Mouse (Mus musculus): ENCODE data around the gene Ifit1bl1. TPM values are rescaled to one million over a fixed set of nuclear protein-coding genes. Genes with fewer than 3 reads are reported as not detected.
"Not testable (repeated sequence)": the region's sequence is repeated elsewhere in the genome, so short reads cannot be mapped to it uniquely, and the experiment has no call there.

The Ifit1bl1 gene
- polyA plus RNA-seq, 1 experiment from 2014 or later: 2.4 TPM

GRCm38 (mm10) chr19:34627496-34627895 is 25.7 kb upstream of the Ifit1bl1 start:
- H3K27me3 ChIP-seq (ENCODE audit: control insufficient read depth, insufficient read depth, low read depth, low read length): no peaks in the 10 kb centered on the region
- H3K4me1 ChIP-seq (ENCODE audit: control insufficient read depth, insufficient read depth, low read length): no peaks in the 10 kb centered on the region
- no peaks in the 10 kb centered on the region for H3K36me3 ChIP-seq (ENCODE audit: control insufficient read depth, insufficient read depth, low read length)
- H3K27ac ChIP-seq (ENCODE audit: low read length): no peak overlapping the region
- H3K4me2 ChIP-seq (ENCODE audit: low read length): no peak overlapping the region
- H3K9ac ChIP-seq (ENCODE audit: low read depth, low read length): no peak overlapping the region
- no peak for ATAC-seq
- H3K4me3 ChIP-seq (ENCODE audit: low read depth, low read length): no peak overlapping the region
- 90% methylated on average over 2 of the region's 2 CpGs for WGBS
- no peaks in the 10 kb centered on the region for H3K9me3 ChIP-seq (replicated peaks; ENCODE audit: control insufficient read depth, low read length, poor library complexity, severe bottlenecking)

- Histone ChIP-seq H3K4me3 (ENCODE audit: low read depth, low read length) (no peak overlapping the region), H3K9me3 (replicated peaks; ENCODE audit: control insufficient read depth, low read length, poor library complexity, severe bottlenecking) (no peaks in the 10 kb centered on the region), H3K36me3 (ENCODE audit: control insufficient read depth, insufficient read depth, low read length) (no peaks in the 10 kb centered on the region), H3K9ac (ENCODE audit: low read depth, low read length) (no peak overlapping the region), H3K27ac (ENCODE audit: low read length) (no peak overlapping the region), H3K27me3 (ENCODE audit: control insufficient read depth, insufficient read depth, low read depth, low read length) (no peaks in the 10 kb centered on the region), H3K4me2 (ENCODE audit: low read length) (no peak overlapping the region), H3K4me1 (ENCODE audit: control insufficient read depth, insufficient read depth, low read length) (no peaks in the 10 kb centered on the region)
- WGBS: 86% methylated on average over 4 of the region's 4 CpGs
- no peak for ATAC-seq
Observed at GRCm38 (mm10) chr19:34624663-34625062, 22.9 kb upstream of the Ifit1bl1 start.

- Histone ChIP-seq H3K27me3 (ENCODE audit: control insufficient read depth, insufficient read depth, low read depth, low read length) (no peaks in the 10 kb centered on the region), H3K4me3 (ENCODE audit: low read depth, low read length) (no peak overlapping the region), H3K9me3 (replicated peaks; ENCODE audit: control insufficient read depth, low read length, poor library complexity, severe bottlenecking) (no peaks in the 10 kb centered on the region), H3K4me1 (ENCODE audit: control insufficient read depth, insufficient read depth, low read length) (no peaks in the 10 kb centered on the region), H3K36me3 (ENCODE audit: control insufficient read depth, insufficient read depth, low read length) (no peaks in the 10 kb centered on the region), H3K9ac (ENCODE audit: low read depth, low read length) (no peak overlapping the region), H3K4me2 (ENCODE audit: low read length) (no peak overlapping the region), H3K27ac (ENCODE audit: low read length) (no peak overlapping the region)
- 96% methylated on average over 6 of the region's 6 CpGs for WGBS
- no peak for ATAC-seq
Observed at GRCm38 (mm10) chr19:34623781-34624180, 22.0 kb upstream of the Ifit1bl1 start.

GRCm38 (mm10) chr19:34620871-34621270 is 19.1 kb upstream of the Ifit1bl1 start:
- WGBS: 95% methylated on average over 5 of the region's 5 CpGs
- Histone ChIP-seq H3K4me3 (ENCODE audit: low read depth, low read length) (no peak overlapping the region), H3K9me3 (replicated peaks; ENCODE audit: control insufficient read depth, low read length, poor library complexity, severe bottlenecking) (no peaks in the 10 kb centered on the region), H3K36me3 (ENCODE audit: control insufficient read depth, insufficient read depth, low read length) (no peaks in the 10 kb centered on the region), H3K9ac (ENCODE audit: low read depth, low read length) (no peak overlapping the region), H3K27me3 (ENCODE audit: control insufficient read depth, insufficient read depth, low read depth, low read length) (no peaks in the 10 kb centered on the region), H3K4me1 (ENCODE audit: control insufficient read depth, insufficient read depth, low read length) (no peaks in the 10 kb centered on the region), H3K4me2 (ENCODE audit: low read length) (no peak overlapping the region), H3K27ac (ENCODE audit: low read length) (no peak overlapping the region)
- ATAC-seq: no peak

GRCm38 (mm10) chr19:34612243-34613001 is 10.7 kb upstream of the Ifit1bl1 start:
- not testable (repeated sequence) for H3K9ac ChIP-seq (ENCODE audit: low read depth, low read length); H3K27ac ChIP-seq (ENCODE audit: low read length); ATAC-seq; H3K4me2 ChIP-seq (ENCODE audit: low read length); H3K9me3 ChIP-seq (replicated peaks; ENCODE audit: control insufficient read depth, low read length, poor library complexity, severe bottlenecking); H3K36me3 ChIP-seq (ENCODE audit: control insufficient read depth, insufficient read depth, low read length); H3K4me1 ChIP-seq (ENCODE audit: control insufficient read depth, insufficient read depth, low read length); H3K27me3 ChIP-seq (ENCODE audit: control insufficient read depth, insufficient read depth, low read depth, low read length); H3K4me3 ChIP-seq (ENCODE audit: low read depth, low read length)
- 88% methylated on average over 5 of the region's 11 CpGs for WGBS

- ATAC-seq; H3K4me2 ChIP-seq (ENCODE audit: low read length); H3K9me3 ChIP-seq (replicated peaks; ENCODE audit: control insufficient read depth, low read length, poor library complexity, severe bottlenecking); H3K4me3 ChIP-seq (ENCODE audit: low read depth, low read length); H3K27ac ChIP-seq (ENCODE audit: low read length); H3K4me1 ChIP-seq (ENCODE audit: control insufficient read depth, insufficient read depth, low read length); H3K36me3 ChIP-seq (ENCODE audit: control insufficient read depth, insufficient read depth, low read length); H3K27me3 ChIP-seq (ENCODE audit: control insufficient read depth, insufficient read depth, low read depth, low read length); H3K9ac ChIP-seq (ENCODE audit: low read depth, low read length): not testable (repeated sequence)
- 77% methylated on average over 3 of the region's 3 CpGs for WGBS
Observed at GRCm38 (mm10) chr19:34610118-34610517, 8.4 kb upstream of the Ifit1bl1 start.

- not testable (repeated sequence) for H3K27me3 ChIP-seq (ENCODE audit: control insufficient read depth, insufficient read depth, low read depth, low read length); H3K9ac ChIP-seq (ENCODE audit: low read depth, low read length); H3K4me2 ChIP-seq (ENCODE audit: low read length); H3K27ac ChIP-seq (ENCODE audit: low read length); H3K4me1 ChIP-seq (ENCODE audit: control insufficient read depth, insufficient read depth, low read length); H3K9me3 ChIP-seq (replicated peaks; ENCODE audit: control insufficient read depth, low read length, poor library complexity, severe bottlenecking); H3K36me3 ChIP-seq (ENCODE audit: control insufficient read depth, insufficient read depth, low read length); H3K4me3 ChIP-seq (ENCODE audit: low read depth, low read length)
- ATAC-seq: peak; percentile 42; the same call in 1 of the 2 replicates
- WGBS: 56% methylated on average over 4 of the region's 4 CpGs
Observed at GRCm38 (mm10) chr19:34607237-34608051, 5.7 kb upstream of the Ifit1bl1 start, which contains the start of gene Ifit3b. Ifit3b (plus strand) TSS chr19:34607970.

- H3K9ac ChIP-seq (ENCODE audit: low read depth, low read length): no peak overlapping the region
- H3K27me3 ChIP-seq (ENCODE audit: control insufficient read depth, insufficient read depth, low read depth, low read length): no peaks in the 10 kb centered on the region
- H3K4me2 ChIP-seq (ENCODE audit: low read length): no peak overlapping the region
- 91% methylated on average over 3 of the region's 3 CpGs for WGBS
- no peak overlapping the region for H3K27ac ChIP-seq (ENCODE audit: low read length)
- H3K4me1 ChIP-seq (ENCODE audit: control insufficient read depth, insufficient read depth, low read length): no peaks in the 10 kb centered on the region
- no peaks in the 10 kb centered on the region for H3K36me3 ChIP-seq (ENCODE audit: control insufficient read depth, insufficient read depth, low read length)
- no peak overlapping the region for H3K4me3 ChIP-seq (ENCODE audit: low read depth, low read length)
- no peaks in the 10 kb centered on the region for H3K9me3 ChIP-seq (replicated peaks; ENCODE audit: control insufficient read depth, low read length, poor library complexity, severe bottlenecking)
- no peak for ATAC-seq
Observed at GRCm38 (mm10) chr19:34605472-34605871, 3.7 kb upstream of the Ifit1bl1 start.

GRCm38 (mm10) chr19:34599250-34599649 is 2.5 kb downstream of the Ifit1bl1 start:
- not testable (repeated sequence) for H3K9ac ChIP-seq (ENCODE audit: low read depth, low read length); H3K36me3 ChIP-seq (ENCODE audit: control insufficient read depth, insufficient read depth, low read length); H3K27ac ChIP-seq (ENCODE audit: low read length); H3K4me2 ChIP-seq (ENCODE audit: low read length); ATAC-seq; H3K4me1 ChIP-seq (ENCODE audit: control insufficient read depth, insufficient read depth, low read length); H3K4me3 ChIP-seq (ENCODE audit: low read depth, low read length); H3K9me3 ChIP-seq (replicated peaks; ENCODE audit: control insufficient read depth, low read length, poor library complexity, severe bottlenecking); H3K27me3 ChIP-seq (ENCODE audit: control insufficient read depth, insufficient read depth, low read depth, low read length)
